Mouse (Mus musculus): ENCODE measurements at regions not wholly inside any gene's neighbourhood (a gene's known extent, or its start where the extent isn't known, plus 50 kb on each side); places are given as distances from the start of the nearest gene placed in this dataset.
A peak's percentile ranks its signal among the peaks of the same experiment; 100 is the strongest.
"Not testable (repeated sequence)": the region's sequence is repeated elsewhere in the genome, so short reads cannot be mapped to it uniquely, and the experiment has no call there.

DNA sequence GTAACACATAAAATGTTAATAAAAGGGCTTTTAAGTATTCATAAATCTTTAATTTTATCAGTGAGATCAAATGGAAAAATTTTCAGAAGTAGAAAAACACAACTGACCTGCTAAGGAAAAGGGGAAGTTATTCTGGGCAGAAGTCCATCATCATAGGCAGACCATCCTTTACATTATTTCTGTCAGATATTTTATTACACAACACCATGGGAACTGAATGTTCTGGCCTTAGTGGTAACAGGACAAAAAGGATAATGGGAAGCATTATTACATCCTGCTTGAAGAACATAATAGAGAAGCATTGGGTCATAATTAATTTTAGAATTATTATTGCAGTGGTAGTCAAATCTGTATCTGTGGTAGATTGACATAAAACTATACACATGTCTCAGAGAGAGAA is 603.5 kb upstream of the Gje1 start:
- no peak for DNase-seq (ENCODE audit: extremely low read depth, low read depth)

- DNase-seq (ENCODE audit: extremely low read depth, low read depth): no peak
Measured at GRCm38 (mm10) chr10:15317017-15317607, 599.1 kb upstream of the Gje1 start.

GRCm38 (mm10) chr10:15310650-15311049 is 592.6 kb upstream of the Gje1 start:
- DNase-seq (ENCODE audit: extremely low read depth, low read depth): no peak

- DNase-seq (ENCODE audit: extremely low read depth, low read depth): no peak
Measured at GRCm38 (mm10) chr10:15305811-15306473, 587.9 kb upstream of the Gje1 start.

DNA sequence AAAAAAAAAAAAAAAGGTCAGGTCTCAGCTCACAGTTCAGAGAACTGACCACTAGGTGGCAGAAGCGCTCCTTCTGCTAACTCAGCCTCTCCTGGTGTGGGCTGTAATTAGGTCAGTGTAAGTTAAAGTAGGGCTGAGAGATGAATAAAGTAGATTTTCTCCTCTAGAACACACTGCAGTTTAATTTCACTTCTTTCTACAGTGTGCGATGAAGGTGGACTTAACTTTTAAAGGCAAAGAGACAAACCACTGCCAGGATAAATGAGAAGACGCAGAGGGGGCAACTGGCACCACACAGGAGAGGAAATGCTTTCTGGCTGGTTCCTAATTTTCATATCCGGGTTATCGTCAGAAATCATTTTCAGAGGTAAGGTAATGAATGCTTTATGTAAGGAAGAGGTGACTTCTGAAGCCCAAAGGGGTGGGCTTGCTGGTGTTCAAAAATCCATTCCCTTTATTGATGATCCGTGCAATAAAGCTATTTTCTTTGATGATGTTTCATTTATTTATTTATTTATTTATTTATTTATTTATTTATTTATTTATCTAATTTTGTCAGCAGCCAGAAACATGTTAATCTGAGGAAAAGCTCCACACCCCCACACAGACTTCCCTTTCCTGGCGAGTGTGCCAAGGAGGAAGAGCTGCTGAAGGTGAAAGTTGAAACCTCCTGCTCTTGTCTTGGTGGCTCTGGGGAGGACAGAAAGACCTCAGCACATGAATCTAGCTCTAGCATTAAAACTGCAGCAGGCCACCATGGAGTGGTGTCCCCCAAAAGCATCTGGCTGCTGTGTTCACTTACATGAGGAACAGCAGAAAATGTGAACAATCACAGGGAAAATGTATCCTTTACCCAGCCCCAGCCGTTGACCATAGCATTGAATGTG is 582.4 kb upstream of the Gje1 start:
- peak; percentile 47 for DNase-seq (ENCODE audit: extremely low read depth, low read depth)

DNA sequence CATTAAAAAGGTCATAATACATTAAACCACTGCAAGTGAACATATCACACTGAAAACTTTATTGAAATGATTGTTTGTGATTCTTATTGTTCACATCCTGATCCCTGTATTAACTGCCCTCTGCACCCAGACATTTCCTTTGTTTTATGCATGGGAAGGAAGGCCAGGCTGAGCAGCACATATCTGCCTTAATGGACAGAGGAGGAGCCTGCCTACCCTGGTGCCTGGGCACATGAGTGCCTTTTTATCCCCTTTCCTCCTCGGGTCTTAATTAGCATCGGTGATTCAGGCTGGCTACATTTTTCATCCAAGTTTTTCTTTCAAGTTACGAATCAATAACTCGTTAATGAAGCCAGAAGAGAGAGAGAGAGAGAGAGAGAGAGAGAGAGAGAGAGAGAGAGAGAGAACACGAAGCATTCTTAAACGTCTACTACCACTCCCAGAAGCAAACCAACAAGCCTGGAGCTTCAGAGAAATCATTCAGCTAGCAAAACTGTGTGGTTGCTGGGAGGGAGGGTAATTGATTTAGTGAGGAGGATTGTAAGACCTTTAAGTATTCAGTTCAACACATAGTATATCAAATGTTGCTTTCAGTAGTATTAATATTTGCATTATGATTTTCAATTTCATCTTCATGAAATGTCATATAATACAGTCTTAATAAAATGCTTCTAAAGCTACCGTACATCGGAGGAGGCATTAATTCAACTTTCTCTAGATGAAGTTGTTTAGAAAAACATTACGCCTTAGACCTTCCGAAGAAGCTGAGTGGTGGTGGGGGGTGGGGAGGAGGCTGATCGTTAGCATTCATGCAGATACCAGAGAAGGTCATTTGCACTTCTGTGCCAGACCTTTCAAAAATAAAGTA is 581.6 kb upstream of the Gje1 start:
- no peak for DNase-seq (ENCODE audit: extremely low read depth, low read depth)

DNA sequence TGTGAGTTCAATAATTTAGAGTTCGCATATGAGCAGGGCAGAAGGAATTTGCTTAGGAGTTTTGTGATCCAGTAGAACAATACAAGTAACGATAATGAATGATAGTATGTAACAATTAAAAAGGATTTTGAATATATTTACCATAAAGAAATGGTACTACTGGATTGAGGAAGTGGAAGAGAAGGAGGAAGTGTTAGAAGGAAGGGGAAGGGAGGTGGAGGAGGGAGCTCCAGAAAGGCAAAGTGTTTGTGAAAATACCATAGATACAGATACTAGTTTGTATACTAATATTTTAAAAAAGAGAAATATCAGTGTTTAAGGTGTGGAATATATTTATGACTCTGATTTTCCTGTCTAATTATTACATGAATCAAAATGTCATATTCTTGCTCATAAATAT is 579.2 kb upstream of the Gje1 start:
- no peak for DNase-seq (ENCODE audit: extremely low read depth, low read depth)

DNA sequence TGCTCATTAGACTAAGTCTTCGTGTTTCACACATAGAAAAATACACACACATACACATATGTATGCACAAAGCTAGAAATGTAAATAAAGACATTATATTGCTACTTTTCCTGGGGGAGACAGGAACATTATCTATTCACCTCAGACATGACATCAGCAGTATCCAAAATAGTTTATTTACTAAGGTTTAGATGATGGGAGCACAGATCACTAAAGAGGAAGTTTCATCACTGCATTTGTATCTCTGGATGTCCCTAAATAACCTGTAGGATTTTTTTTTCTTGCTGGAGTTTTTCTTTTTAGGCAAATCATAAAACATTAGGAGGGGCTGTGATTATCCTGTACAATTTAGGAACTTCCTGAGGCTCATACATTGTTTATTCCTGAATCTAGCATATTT is 576.1 kb upstream of the Gje1 start:
- no peak for DNase-seq (ENCODE audit: extremely low read depth, low read depth)

DNA sequence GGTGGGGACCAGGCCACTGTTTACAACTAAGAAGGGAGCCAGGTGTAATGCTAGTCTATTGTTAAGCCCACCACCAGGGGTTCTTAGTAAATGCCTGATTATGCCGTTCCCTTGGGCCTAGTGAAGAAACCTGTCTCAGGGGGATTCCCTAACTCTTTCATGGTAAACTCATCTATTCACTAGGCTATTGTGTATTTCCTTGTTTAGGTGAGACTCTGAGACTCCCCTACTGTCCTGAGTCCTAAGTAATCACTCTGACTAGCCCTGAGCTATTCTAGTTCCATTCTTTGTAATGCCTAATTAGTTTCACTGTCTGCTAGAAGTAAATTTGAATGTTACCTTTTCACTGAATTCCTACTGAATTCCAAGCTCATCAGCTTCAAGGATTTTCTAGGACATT is 545.3 kb upstream of the Gje1 start:
- not testable (repeated sequence) for DNase-seq (ENCODE audit: extremely low read depth, low read depth)

- not testable (repeated sequence) for DNase-seq (ENCODE audit: extremely low read depth, low read depth)
Measured at GRCm38 (mm10) chr10:15262282-15262681, 544.3 kb upstream of the Gje1 start.

DNA sequence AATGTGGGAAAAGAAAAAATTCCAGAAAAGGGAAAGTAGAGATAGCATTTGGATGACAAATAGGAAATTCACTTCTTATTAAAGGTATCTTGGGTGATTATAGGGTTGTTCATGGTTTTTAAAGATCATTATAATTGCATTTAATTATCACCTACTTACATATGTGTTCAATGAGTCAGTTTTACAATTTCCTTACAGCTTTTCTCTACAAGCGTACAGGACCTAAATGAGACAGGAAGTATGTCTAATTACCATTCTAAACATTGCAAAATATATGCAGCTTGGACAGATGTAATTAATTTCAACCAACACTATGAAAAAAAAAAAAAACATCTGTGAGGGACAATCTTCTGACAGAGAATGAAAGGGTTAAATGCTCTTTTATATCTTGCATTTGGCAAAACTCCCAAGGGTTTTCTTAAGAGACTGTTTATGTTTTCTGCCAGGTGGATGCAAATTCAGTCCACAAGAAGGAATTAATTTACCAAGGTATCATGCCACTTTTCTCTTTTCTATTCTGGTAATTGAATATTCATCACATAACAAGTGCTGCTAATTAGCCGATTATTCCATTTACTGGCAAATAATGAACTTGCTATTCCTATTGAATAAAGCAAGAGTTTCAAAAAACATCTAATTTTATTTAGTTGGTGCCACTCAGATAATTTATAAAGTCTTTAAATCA is 531.5 kb upstream of the Gje1 start:
- no peak for DNase-seq (ENCODE audit: extremely low read depth, low read depth)

DNA sequence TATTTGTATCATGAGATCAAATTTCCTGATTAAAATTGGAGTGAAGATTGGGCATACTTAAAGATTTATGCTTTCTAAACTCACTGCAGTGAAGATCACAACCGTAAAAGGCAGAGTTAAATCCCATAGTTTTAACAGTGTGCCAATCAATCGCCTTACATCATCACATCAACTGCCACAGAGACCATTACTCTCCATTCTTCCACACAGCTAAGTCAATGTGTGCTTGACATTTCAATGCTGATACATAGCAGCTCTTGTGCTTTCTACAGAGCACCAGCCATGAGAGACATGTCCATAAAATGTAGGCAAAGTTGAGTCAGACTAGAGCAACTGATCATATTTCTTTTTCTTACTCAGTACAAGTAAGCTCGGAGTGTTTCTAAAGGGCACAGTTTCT is 530.9 kb upstream of the Gje1 start:
- DNase-seq (ENCODE audit: extremely low read depth, low read depth): no peak

DNA sequence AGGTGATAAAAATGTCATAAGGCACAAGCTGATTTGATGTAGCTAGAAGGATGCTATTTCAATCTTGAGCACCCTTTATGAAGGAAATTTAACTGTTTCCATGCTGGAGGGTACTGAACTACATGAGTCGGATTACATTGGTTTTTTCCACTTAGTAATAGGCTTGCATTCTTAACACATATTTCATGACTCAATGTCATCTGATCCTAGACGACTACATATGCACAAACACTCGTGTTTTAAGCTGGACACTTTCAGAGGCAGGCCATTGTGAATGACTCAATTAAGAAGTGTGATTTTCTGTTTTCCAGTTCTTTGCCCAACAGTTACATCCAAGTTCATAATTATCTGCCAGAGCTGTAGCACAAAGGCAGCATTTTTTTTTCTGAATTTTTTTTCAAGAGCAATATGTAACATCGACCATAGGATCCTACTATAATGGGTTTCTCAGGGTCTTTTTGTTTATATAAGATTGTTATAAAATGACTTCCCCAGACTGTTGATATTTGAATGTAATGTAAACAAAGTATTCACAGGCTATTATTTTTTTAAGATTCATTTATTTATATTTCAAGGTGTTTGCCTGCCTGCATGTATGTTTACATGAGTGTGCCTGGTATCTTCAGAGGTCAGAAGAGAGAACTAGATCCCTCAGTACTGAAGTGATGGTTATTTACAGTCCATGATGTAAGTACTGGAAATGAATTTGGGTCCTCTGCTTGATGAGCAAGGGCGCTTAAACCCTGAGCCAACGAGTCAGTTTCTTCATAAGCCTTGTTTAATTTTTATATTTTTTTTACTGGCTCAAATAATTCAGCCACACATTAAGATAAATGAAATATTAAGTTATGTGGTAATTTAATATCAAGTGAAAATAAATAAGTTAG is 526.6 kb upstream of the Gje1 start:
- no peak for DNase-seq (ENCODE audit: extremely low read depth, low read depth)

DNA sequence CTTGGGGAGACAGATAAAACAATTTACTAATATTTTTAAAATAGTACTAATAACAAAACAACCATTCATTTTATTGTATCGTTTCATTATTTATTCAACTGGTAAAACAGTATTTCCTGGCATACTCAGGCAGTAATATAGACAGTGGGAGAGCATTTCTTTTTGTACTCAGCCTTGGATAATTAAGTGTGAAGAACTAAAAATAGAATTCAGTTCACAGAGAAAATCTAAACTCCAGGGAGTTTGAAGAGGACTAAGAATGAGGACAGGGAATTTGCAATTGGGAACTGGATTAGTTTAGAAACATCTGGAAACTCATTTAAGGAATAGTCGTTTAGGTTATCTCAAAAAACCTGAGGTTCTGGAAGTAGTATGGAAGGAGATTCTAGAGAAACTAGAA is 525.4 kb upstream of the Gje1 start:
- DNase-seq (ENCODE audit: extremely low read depth, low read depth): no peak

DNA sequence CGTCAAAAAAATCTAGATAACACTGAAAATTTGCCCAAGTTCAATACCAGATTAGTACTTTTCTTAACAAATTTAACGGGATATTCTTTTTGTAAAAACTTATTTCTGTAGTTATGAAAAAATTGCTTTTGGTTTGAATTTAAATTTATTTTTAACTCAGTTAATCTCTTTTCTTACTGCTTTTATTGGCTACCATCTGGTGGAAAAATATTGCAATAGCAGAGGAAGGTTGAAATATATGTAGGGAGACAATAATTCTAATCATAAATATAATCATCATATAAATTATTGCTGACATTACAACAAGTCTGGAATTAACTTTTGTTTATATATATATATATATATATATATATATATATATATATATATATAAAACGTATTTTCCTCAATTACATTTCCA is 500.9 kb upstream of the Gje1 start:
- no peak for DNase-seq (ENCODE audit: extremely low read depth, low read depth)

- DNase-seq (ENCODE audit: extremely low read depth, low read depth): no peak
Measured at GRCm38 (mm10) chr10:15179585-15179984, 461.6 kb upstream of the Gje1 start.

GRCm38 (mm10) chr10:15174421-15174820 is 456.4 kb upstream of the Gje1 start:
- DNase-seq (ENCODE audit: extremely low read depth, low read depth): no peak

DNA sequence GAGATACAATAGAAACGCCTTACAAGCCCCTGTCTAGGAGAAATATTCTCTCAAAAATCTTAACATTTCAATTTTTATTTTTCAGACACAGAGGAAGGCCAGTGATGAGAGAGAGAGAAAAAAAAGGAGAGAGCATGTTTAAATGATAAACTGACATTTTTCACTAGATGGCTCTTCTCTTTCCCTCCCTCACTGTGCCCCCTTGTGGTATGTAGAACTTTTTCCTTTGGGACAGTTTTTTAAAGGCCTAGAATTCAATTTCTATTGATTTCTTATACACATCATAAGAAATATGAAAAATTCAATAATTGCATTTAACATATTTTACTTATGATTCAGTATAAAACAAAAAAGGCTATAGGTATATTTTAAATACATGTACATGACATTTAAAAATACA is 454.5 kb upstream of the Gje1 start:
- no peak for DNase-seq (ENCODE audit: extremely low read depth, low read depth)

DNA sequence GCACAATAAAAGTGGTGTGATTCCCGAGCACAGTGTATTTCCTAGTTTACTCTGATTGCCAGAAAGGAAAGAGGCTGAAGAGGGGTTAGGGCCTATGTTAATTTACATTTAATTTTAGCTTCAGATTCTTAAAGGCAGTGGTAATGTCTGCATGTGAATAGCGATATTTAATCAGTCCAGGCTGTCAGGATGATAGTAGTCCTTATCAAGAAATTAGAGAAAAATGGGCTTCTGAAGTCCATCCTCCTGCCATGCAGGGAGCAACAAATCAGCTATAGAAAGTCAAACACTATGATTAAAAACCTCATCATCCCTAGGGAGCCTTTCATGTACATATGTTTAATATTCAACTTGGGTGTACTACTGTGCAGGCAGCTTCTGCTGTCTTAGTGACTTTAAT is 422.7 kb upstream of the Gje1 start:
- no peak for DNase-seq (ENCODE audit: extremely low read depth, low read depth)
